Mouse (Mus musculus): Measurements from ENCODE around the gene Gm42421. TPM values are rescaled to one million over a fixed set of nuclear protein-coding genes. Genes with fewer than 3 reads are reported as not detected.
A peak's percentile ranks its signal among the peaks of the same experiment; 100 is the strongest.

Gm42421 gene
- polyA plus RNA-seq, 1 experiment from 2014 or later = 1.8 TPM

GRCm38 (mm10) chr5:143908926-143909325 is 19.0 kb upstream of the Gm42421 start:
- Histone ChIP-seq H3K27ac (ENCODE audit: low read length) (peak overlapping the region; percentile 88), H3K4me1 (ENCODE audit: control insufficient read depth, insufficient read depth, low read length) (peaks cover 19% of the 10 kb centered on the region), H3K4me2 (ENCODE audit: low read length) (peak overlapping the region; percentile 90), H3K27me3 (ENCODE audit: control insufficient read depth, insufficient read depth, low read depth, low read length) (no peaks in the 10 kb centered on the region), H3K4me3 (ENCODE audit: low read depth, low read length) (peak overlapping the region; percentile 66), H3K9me3 (replicated peaks; ENCODE audit: control insufficient read depth, low read length, poor library complexity, severe bottlenecking) (no peaks in the 10 kb centered on the region), H3K9ac (ENCODE audit: low read depth, low read length) (peak overlapping the region; percentile 71), H3K36me3 (ENCODE audit: control insufficient read depth, insufficient read depth, low read length) (peaks cover 11% of the 10 kb centered on the region)
- ATAC-seq = peak; percentile 10; the same call in 1 of the 2 replicates
- 3% methylated on average over 9 of the region's 9 CpGs for WGBS

GRCm38 (mm10) chr5:143909417-143910400 is 18.3 kb upstream of the Gm42421 start, which contains the start of the genes Aimp2 and Pms2:
Aimp2 (minus strand) TSS chr5:143909847.
Pms2 (plus strand) TSS chr5:143909964.
- Histone ChIP-seq H3K36me3 (ENCODE audit: control insufficient read depth, insufficient read depth, low read length) (peaks cover 9% of the 10 kb centered on the region), H3K9me3 (replicated peaks; ENCODE audit: control insufficient read depth, low read length, poor library complexity, severe bottlenecking) (no peaks in the 10 kb centered on the region), H3K27ac (ENCODE audit: low read length) (peak within 1 kb of the TSS; percentile 88), H3K9ac (ENCODE audit: low read depth, low read length) (peak within 1 kb of the TSS; percentile 71), H3K4me2 (ENCODE audit: low read length) (peak within 1 kb of the TSS; percentile 90), H3K27me3 (ENCODE audit: control insufficient read depth, insufficient read depth, low read depth, low read length) (no peaks in the 10 kb centered on the region), H3K4me1 (ENCODE audit: control insufficient read depth, insufficient read depth, low read length) (peaks cover 19% of the 10 kb centered on the region), H3K4me3 (ENCODE audit: low read depth, low read length) (peak within 1 kb of the TSS; percentile 66)
- under 1% methylated on average over 70 of the region's 70 CpGs for WGBS
- ATAC-seq = peak; percentile 100

DNA sequence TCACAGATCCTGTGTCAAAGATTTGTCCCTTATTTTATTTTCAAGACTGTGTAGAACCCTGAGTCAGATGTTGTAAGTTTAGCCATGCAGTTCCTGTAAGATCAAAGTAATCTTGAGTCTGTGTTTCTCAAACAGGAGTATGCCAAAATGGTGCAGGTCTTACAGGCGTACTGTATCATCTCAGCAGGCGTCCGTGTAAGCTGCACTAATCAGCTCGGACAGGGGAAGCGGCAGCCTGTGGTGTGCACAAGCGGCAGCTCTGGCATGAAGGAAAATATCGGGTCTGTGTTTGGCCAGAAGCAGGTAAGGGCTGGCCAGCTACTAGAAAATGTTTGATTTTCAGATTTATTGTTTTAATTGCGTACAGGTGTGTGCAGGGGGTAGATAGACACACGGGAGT is 11.8 kb upstream of the Gm42421 start:
- WGBS = 88% methylated on average over 9 of the region's 9 CpGs
- Histone ChIP-seq H3K9ac (ENCODE audit: low read depth, low read length) (no peak overlapping the region), H3K4me3 (ENCODE audit: low read depth, low read length) (no peak overlapping the region), H3K27me3 (ENCODE audit: control insufficient read depth, insufficient read depth, low read depth, low read length) (no peaks in the 10 kb centered on the region), H3K36me3 (ENCODE audit: control insufficient read depth, insufficient read depth, low read length) (peaks cover 14% of the 10 kb centered on the region; the same call in 1 of the 2 replicates), H3K4me2 (ENCODE audit: low read length) (no peak overlapping the region), H3K9me3 (replicated peaks; ENCODE audit: control insufficient read depth, low read length, poor library complexity, severe bottlenecking) (no peaks in the 10 kb centered on the region), H3K27ac (ENCODE audit: low read length) (no peak overlapping the region), H3K4me1 (ENCODE audit: control insufficient read depth, insufficient read depth, low read length) (peaks cover 1% of the 10 kb centered on the region; the same call in 1 of the 2 replicates)
- no peak for ATAC-seq

DNA sequence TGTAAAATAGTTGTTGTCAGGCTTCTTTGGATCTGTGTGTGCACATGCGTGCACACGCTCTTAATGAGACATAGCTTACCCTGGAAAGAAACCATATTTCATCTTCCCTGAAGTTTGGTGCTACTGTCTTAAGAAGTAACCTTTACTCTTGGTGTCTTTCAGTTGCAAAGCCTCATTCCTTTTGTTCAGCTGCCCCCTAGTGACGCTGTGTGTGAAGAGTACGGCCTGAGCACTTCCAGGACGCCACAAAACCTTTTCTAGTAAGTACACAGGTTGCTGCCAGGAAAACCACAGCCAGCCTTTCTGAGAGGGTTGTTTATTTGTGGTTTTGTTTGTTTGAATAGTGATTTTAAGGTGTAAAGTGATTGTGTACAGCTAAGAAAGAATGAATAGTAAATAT is 10.6 kb upstream of the Gm42421 start:
- no peak overlapping the region for H3K27ac ChIP-seq (ENCODE audit: low read length)
- H3K4me1 ChIP-seq (ENCODE audit: control insufficient read depth, insufficient read depth, low read length) = no peaks in the 10 kb centered on the region
- 48% methylated on average over 5 of the region's 5 CpGs for WGBS
- H3K4me2 ChIP-seq (ENCODE audit: low read length) = no peak overlapping the region
- ATAC-seq = no peak
- no peak overlapping the region for H3K4me3 ChIP-seq (ENCODE audit: low read depth, low read length)
- no peak overlapping the region for H3K9ac ChIP-seq (ENCODE audit: low read depth, low read length)
- peaks cover 15% of the 10 kb centered on the region for H3K36me3 ChIP-seq (ENCODE audit: control insufficient read depth, insufficient read depth, low read length)
- H3K27me3 ChIP-seq (ENCODE audit: control insufficient read depth, insufficient read depth, low read depth, low read length) = no peaks in the 10 kb centered on the region
- H3K9me3 ChIP-seq (replicated peaks; ENCODE audit: control insufficient read depth, low read length, poor library complexity, severe bottlenecking) = no peaks in the 10 kb centered on the region

- Histone ChIP-seq H3K27ac (ENCODE audit: low read length) (no peak overlapping the region), H3K4me1 (ENCODE audit: control insufficient read depth, insufficient read depth, low read length) (no peaks in the 10 kb centered on the region), H3K9me3 (replicated peaks; ENCODE audit: control insufficient read depth, low read length, poor library complexity, severe bottlenecking) (no peaks in the 10 kb centered on the region), H3K4me3 (ENCODE audit: low read depth, low read length) (no peak overlapping the region), H3K4me2 (ENCODE audit: low read length) (no peak overlapping the region), H3K27me3 (ENCODE audit: control insufficient read depth, insufficient read depth, low read depth, low read length) (no peaks in the 10 kb centered on the region), H3K36me3 (ENCODE audit: control insufficient read depth, insufficient read depth, low read length) (peaks cover 18% of the 10 kb centered on the region), H3K9ac (ENCODE audit: low read depth, low read length) (no peak overlapping the region)
- 97% methylated on average over 3 of the region's 3 CpGs for WGBS
- ATAC-seq = no peak
Measured at GRCm38 (mm10) chr5:143918120-143918519, 9.9 kb upstream of the Gm42421 start.

DNA sequence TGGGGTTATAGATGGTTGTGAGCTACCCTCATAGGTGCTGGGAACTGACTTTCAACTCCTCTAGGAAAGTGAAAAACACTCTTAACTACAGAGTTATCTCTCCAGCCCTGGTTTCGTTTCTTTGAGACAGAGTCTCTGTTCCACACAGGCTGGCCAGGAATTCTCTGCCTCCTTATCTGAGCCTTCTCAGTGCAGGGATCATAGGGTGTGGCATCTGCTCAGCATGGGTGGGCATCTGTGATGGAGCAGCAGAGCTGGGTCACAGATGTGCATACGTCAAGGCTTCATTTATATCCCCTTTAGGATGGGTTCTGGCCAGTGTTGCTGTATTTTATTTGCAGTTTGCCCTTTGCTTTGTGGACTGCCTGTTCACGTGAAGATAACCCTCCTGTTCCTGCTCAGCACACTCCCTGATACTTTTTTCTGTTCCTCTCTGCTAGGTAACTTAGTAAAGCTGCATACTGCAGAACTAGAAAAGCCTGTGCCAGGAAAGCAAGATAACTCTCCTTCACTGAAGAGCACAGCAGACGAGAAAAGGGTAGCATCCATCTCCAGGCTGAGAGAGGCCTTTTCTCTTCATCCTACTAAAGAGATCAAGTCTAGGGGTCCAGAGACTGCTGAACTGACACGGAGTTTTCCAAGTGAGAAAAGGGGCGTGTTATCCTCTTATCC is 3.1 kb upstream of the Gm42421 start:
- H3K4me2 ChIP-seq (ENCODE audit: low read length) = no peak overlapping the region
- no peaks in the 10 kb centered on the region for H3K9me3 ChIP-seq (replicated peaks; ENCODE audit: control insufficient read depth, low read length, poor library complexity, severe bottlenecking)
- H3K27ac ChIP-seq (ENCODE audit: low read length) = no peak overlapping the region
- peaks cover 37% of the 10 kb centered on the region for H3K36me3 ChIP-seq (ENCODE audit: control insufficient read depth, insufficient read depth, low read length)
- H3K9ac ChIP-seq (ENCODE audit: low read depth, low read length) = no peak overlapping the region
- H3K27me3 ChIP-seq (ENCODE audit: control insufficient read depth, insufficient read depth, low read depth, low read length) = no peaks in the 10 kb centered on the region
- WGBS = 94% methylated on average over 6 of the region's 6 CpGs
- no peak overlapping the region for H3K4me3 ChIP-seq (ENCODE audit: low read depth, low read length)
- ATAC-seq = no peak
- H3K4me1 ChIP-seq (ENCODE audit: control insufficient read depth, insufficient read depth, low read length) = no peaks in the 10 kb centered on the region

- no peaks in the 10 kb centered on the region for H3K9me3 ChIP-seq (replicated peaks; ENCODE audit: control insufficient read depth, low read length, poor library complexity, severe bottlenecking)
- WGBS = 94% methylated on average over 4 of the region's 4 CpGs
- ATAC-seq = no peak
- no peak overlapping the region for H3K9ac ChIP-seq (ENCODE audit: low read depth, low read length)
- H3K4me2 ChIP-seq (ENCODE audit: low read length) = no peak overlapping the region
- no peak overlapping the region for H3K4me3 ChIP-seq (ENCODE audit: low read depth, low read length)
- 0 out of 2 replicates have a peak, but pooled peaks cover 2% of the 10 kb centered on the region for H3K4me1 ChIP-seq (ENCODE audit: control insufficient read depth, insufficient read depth, low read length)
- H3K27me3 ChIP-seq (ENCODE audit: control insufficient read depth, insufficient read depth, low read depth, low read length) = no peaks in the 10 kb centered on the region
- H3K36me3 ChIP-seq (ENCODE audit: control insufficient read depth, insufficient read depth, low read length) = peaks cover 30% of the 10 kb centered on the region
- H3K27ac ChIP-seq (ENCODE audit: low read length) = no peak overlapping the region
Measured at GRCm38 (mm10) chr5:143929291-143929690, 1.3 kb downstream of the Gm42421 start.

DNA sequence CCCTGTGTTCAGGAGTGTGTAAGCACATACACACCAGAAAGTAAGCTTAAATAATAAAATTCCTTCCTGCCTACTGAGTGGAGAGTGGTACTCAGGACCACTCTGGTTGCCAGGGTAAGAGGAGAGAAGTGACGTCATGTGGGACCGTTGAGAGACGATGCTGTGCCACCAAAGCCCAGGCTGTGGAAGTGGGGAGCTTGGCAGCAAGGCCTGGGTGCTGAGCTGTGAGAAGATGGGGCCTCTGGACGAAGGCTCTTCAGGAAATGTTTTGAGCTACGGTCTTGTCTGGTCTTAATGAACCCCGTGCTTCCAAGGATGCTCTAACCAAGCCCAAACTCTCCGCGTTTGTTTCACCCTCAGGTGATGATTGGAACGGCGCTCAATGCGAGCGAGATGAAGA is 2.7 kb downstream of the Gm42421 start:
- 0 out of 2 replicates have a peak, but pooled peaks cover 2% of the 10 kb centered on the region for H3K4me1 ChIP-seq (ENCODE audit: control insufficient read depth, insufficient read depth, low read length)
- no peak for ATAC-seq
- H3K27ac ChIP-seq (ENCODE audit: low read length) = no peak overlapping the region
- no peaks in the 10 kb centered on the region for H3K27me3 ChIP-seq (ENCODE audit: control insufficient read depth, insufficient read depth, low read depth, low read length)
- H3K9me3 ChIP-seq (replicated peaks; ENCODE audit: control insufficient read depth, low read length, poor library complexity, severe bottlenecking) = no peaks in the 10 kb centered on the region
- WGBS = 96% methylated on average over 12 of the region's 12 CpGs
- no peak overlapping the region for H3K4me3 ChIP-seq (ENCODE audit: low read depth, low read length)
- H3K4me2 ChIP-seq (ENCODE audit: low read length) = no peak overlapping the region
- H3K9ac ChIP-seq (ENCODE audit: low read depth, low read length) = no peak overlapping the region
- H3K36me3 ChIP-seq (ENCODE audit: control insufficient read depth, insufficient read depth, low read length) = peaks cover 19% of the 10 kb centered on the region
